Mouse (Mus musculus) left cerebral cortex, postnatal 25 days (tissue): ENCODE measurements around the gene Inpp5b. TPM values are rescaled to one million over a fixed set of nuclear protein-coding genes. Genes with fewer than 3 reads are reported as not detected.

ENCODE experiments used
- DNase-seq, 2 experiments: peaks; one replicate each; pipeline ENCODE4 v3.0.0; 2022; ENCODE audit warnings: low spot score in 2 of 2, mixed read lengths in 1 of 2
- intact Hi-C: fragments of 180-260 bp; cut with DNase I; formaldehyde crosslinking; loops from one replicate; pipeline ENCODE4 v1.15.1; 2025
- total RNA-seq, 2 experiments: library from RNA; stranded (reverse); gene quantifications; 2 replicates each; pipeline ENCODE4 v1.2.3; 2021

Gene Inpp5b
- total RNA-seq, 2 experiments from 2014 or later: 35.3 to 36.4 TPM

GRCm38 (mm10) chr4:124759305-124759811, 17.7 kb downstream of the Inpp5b start:
- intact Hi-C loops: no loop called here
- no peak for DNase-seq

- DNase-seq: no peak
- intact Hi-C loops: no loop called here
These were observed 19.6 kb downstream of the Inpp5b start for GRCm38 (mm10) chr4:124761201-124761600.

- intact Hi-C loops: no loop called here
- DNase-seq: peak in 1 of 2 experiments; percentile 49
These were observed 21.3 kb downstream of the Inpp5b start for GRCm38 (mm10) chr4:124762858-124763452.

GRCm38 (mm10) chr4:124765802-124766565, 24.3 kb downstream of the Inpp5b start:
- DNase-seq: peak; percentile 42 to 61
- intact Hi-C loops: no loop called here

- intact Hi-C loops: no loop called here
- no peak for DNase-seq
These were observed 24.9 kb downstream of the Inpp5b start for GRCm38 (mm10) chr4:124766566-124766940.

- intact Hi-C loops: no loop called here
- DNase-seq: peak in 1 of 2 experiments; percentile 36
These were observed 27.4 kb downstream of the Inpp5b start for GRCm38 (mm10) chr4:124768963-124769591.

GRCm38 (mm10) chr4:124770624-124771023, 29.0 kb downstream of the Inpp5b start:
- peak; percentile 49 to 80 for DNase-seq
- intact Hi-C loops: no loop called here

- intact Hi-C loops: no loop called here
- no peak for DNase-seq
These were observed 30.5 kb downstream of the Inpp5b start for GRCm38 (mm10) chr4:124772125-124772524.

- intact Hi-C loops: no loop called here
- no peak for DNase-seq
These were observed 31.8 kb downstream of the Inpp5b start for GRCm38 (mm10) chr4:124773449-124773848.

- intact Hi-C loops: no loop called here
- DNase-seq: no peak
These were observed 32.3 kb downstream of the Inpp5b start for GRCm38 (mm10) chr4:124773995-124774394.

- no peak for DNase-seq
- intact Hi-C loops: no loop called here
These were observed 32.8 kb downstream of the Inpp5b start for GRCm38 (mm10) chr4:124774429-124774828.

- intact Hi-C loops: no loop called here
- DNase-seq: no peak
These were observed 39.7 kb downstream of the Inpp5b start for GRCm38 (mm10) chr4:124781361-124781760.

GRCm38 (mm10) chr4:124782395-124782794, 40.7 kb downstream of the Inpp5b start:
- intact Hi-C loops: no loop called here
- no peak for DNase-seq

GRCm38 (mm10) chr4:124783937-124784336, 42.3 kb downstream of the Inpp5b start:
- DNase-seq: no peak
- intact Hi-C loops: no loop called here

GRCm38 (mm10) chr4:124790013-124790412, 48.4 kb downstream of the Inpp5b start:
- no peak for DNase-seq
- intact Hi-C loops: no loop called here

- intact Hi-C loops: no loop called here
- DNase-seq: no peak
These were observed 50.5 kb downstream of the Inpp5b start for GRCm38 (mm10) chr4:124792114-124792513.

GRCm38 (mm10) chr4:124796141-124796540, 54.5 kb downstream of the Inpp5b start:
- intact Hi-C loops: no loop called here

GRCm38 (mm10) chr4:124796913-124797312, 55.3 kb downstream of the Inpp5b start:
- intact Hi-C loops: no loop called here
- no peak for DNase-seq

More at GRCm38 (mm10) chr4:124796141-124796540, 54.5 kb downstream of the Inpp5b start:
- DNase-seq: no peak

- intact Hi-C loops: loop anchor here (1.0 kb wide), 1 partner anchor 46 kb away; no protein-coding TSS in a partner anchor
- DNase-seq: peak; percentile 86 to 90
These were observed 60.1 kb downstream of the Inpp5b start, which contains the start of gene Mtf1 for GRCm38 (mm10) chr4:124801552-124802308. Mtf1 (plus strand) TSS chr4:124802104.
